Mouse (Mus musculus) layer of hippocampus, adult 2 months (tissue): ENCODE results near the gene Rgs12. TPM values are rescaled to one million over a fixed set of nuclear protein-coding genes. Genes with fewer than 3 reads are reported as not detected.
A peak's percentile ranks its signal among the peaks of the same experiment; 100 is the strongest.

Experiments
- DNase-seq, 2 experiments: peaks; one replicate each; pipeline ENCODE4 v3.0.0; 2022; ENCODE audit warnings: low spot score in 2 of 2
- H3K27ac ChIP-seq: fragments of 200-600 bp; 2 replicates; pipeline ENCODE4 v1.8.1; 2022
- H3K4me3 ChIP-seq: fragments of 200-600 bp; 2 replicates; pipeline ENCODE4 v1.8.1; 2022; ENCODE audit warnings: mild to moderate bottlenecking
- CTCF ChIP-seq: fragments of 200-600 bp; conservative IDR thresholded peaks from 2 replicates; pipeline ENCODE4 v1.8.1; 2022; ENCODE audit warnings: antibody characterized with exemption, mild to moderate bottlenecking, moderate library complexity
- total RNA-seq, 2 experiments: library from RNA; stranded (reverse); gene quantifications; 2 replicates each; pipeline ENCODE4 v1.2.3; 2021

Gene Rgs12
- total RNA-seq, 2 experiments from 2014 or later: 43.2 to 52.5 TPM

DNA sequence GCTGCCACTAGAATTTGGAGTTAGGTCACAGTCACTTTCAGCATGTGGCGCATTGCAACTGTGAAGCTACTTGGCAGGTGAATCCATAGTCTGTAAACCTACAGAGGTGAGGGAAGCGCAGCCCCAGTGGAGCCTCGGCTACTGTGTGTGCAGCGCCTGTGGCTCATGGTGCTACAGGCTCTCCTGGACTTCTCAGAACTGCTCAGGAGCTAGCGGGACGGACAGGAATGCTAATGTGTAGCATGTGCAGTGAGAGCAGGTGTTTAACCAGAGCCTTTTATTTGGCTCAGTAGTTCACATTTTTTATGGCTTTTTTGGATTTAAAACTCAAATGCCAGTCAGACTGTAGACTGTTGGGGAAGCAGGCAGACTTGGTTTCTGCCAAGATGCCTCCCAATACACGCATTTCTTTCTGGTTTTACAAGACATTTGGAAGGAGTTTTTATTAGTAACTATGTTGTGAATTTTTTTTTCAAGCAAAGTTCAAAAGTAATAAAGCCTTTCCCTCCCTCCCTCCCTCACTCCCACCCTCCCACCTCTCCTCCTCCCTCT, 54.4 kb downstream of the Rgs12 start:
- Histone ChIP-seq H3K27ac (peak overlapping the region; percentile 19; the same call in 1 of the 2 replicates), H3K4me3 (no peak overlapping the region)
- DNase-seq: no peak
- TF ChIP-seq CTCF: no peak

DNA sequence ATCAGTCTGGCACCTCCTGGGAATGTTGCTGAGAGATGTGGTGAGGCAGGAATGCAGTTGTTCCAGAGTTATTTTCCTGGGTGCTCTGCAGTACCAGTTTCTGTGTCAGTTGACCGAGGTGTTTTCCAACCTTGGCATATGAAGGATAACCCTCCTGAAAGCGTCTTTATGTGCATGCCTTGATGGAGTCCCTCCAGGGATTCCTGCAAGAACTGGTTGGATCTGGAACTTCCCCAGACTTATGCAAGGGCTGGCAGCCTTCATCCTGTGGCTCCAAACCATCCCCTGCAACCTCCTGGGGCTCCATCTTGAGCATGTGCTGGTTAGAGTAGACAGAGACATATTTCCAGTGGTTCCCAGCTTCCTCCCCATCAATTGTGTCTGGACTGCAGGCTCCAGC, 55.5 kb downstream of the Rgs12 start:
- Histone ChIP-seq H3K4me3 (no peak overlapping the region), H3K27ac (no peak overlapping the region)
- no peak for TF ChIP-seq CTCF
- DNase-seq: no peak

DNA sequence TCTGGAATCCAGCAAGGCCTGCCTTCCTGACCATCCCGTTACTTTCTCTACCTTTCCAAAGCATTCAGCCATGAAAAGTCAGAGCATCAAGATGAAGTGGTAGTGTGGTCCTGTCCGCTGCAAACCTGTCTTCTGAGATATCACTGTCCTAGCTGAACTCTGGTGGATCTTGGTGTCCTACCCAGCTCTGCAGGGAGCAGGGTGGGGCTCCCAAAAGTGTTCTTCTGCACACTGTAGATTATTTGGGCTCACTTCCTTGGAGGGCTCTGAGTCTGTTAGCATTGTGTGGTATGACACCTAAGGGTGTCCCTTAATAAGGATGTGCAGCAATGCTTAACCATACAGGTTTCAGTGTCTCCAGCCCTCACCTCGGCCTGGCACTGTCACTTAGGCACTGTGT, 56.4 kb downstream of the Rgs12 start:
- H3K4me3 ChIP-seq: no peak overlapping the region
- TF ChIP-seq CTCF: no peak
- DNase-seq: no peak
- H3K27ac ChIP-seq: no peak overlapping the region

DNA sequence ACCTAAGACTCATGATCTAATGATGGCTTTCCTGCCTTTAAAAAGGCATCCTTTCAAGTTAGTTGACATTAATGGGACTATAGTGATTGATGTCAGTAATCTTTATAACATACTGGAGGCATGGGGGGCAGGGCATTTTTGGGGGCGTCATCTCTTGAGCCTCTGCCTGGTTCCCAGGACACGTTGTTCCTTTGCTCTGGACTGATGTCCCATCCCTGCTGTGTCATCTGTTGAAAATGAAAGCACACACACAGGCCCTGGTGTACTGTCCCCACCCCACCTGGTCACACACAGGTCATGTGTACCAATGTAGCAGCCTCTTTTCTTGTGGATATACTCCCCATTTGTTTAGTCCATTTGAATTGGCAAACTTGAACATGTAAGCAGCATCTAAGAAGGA, 57.4 kb downstream of the Rgs12 start:
- H3K27ac ChIP-seq: no peak overlapping the region
- H3K4me3 ChIP-seq: no peak overlapping the region
- TF ChIP-seq CTCF: no peak
- DNase-seq: no peak

DNA sequence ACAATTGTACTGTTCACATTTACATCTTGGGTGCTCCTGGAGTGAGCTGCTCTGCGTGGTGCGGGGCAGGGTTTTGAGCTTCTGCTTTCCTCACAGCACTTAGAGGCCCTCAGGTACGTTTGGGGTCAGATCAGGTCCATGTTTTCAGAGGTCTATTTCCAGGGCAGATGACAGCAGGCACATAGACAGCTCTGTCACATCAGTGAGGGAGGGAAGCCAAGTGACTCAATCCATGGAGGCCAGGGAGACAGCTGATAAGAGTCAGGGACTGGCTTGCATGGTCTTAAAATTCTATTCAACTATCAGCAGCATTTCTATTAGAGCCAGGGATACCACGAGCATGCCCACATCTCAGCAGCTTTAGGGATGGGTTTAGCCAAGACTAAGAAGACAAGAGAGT, 59.9 kb downstream of the Rgs12 start:
- TF ChIP-seq CTCF: no peak
- Histone ChIP-seq H3K27ac (no peak overlapping the region), H3K4me3 (no peak overlapping the region)
- no peak for DNase-seq

DNA sequence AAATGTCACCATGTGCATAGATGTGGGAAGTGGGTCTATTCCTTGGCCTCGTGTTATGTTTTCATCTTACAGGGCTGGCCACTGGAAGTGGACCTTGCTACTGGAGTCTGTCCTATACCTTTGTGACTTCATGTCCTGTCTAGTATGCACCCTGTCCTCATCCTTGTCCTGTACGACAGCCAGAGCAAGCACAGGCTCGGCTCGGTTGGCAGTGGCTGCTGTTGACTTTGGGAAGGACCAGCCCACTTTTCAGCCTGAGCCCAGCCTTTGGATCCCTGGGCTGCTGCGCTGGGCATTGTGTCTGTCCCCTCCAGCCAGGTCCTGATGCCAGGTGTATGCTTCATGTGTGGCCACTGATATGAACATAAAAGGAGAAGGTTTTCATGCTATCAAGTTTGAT, 61.4 kb downstream of the Rgs12 start:
- Histone ChIP-seq H3K4me3 (no peak overlapping the region), H3K27ac (no peak overlapping the region)
- TF ChIP-seq CTCF: no peak
- DNase-seq: no peak

DNA sequence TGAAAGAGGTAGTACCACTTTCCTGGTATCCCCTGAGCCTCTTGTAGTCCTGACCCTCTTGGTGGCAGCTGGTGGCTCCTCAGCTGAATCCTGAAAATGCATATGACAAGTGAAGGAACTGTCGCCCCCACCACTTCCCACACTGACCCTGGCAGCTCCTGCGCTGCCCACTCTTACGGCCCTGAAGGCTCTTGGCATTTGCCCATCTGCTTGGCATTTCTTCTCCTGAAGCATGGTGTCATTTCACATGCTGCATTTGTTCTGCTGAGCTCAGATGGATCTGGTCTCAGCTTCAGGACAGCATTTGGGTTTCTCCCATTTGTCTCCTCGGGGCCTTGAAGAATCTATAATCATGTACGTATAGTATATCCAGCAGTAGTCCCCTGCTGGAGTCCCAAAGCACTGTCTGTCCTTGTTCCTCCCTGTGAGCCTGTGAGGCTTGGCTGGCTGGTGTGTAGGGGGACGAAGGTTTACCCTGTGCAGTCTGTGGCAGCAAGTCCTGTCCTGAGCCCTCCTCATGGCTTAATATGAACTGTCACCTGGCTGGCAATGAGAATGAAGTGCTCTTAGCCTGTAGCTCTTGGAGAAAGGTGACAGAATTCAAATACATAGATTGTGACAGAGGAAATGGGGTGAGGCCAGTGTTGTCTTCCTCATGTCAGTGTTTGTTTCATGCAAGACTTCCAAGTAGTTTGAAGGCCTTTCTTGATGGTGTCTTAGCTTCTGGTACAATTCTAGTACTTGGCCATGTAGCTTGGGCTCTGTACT, 62.1 kb downstream of the Rgs12 start:
- no peak for DNase-seq
- no peak overlapping the region for H3K4me3 ChIP-seq
- no peak for TF ChIP-seq CTCF
- no peak overlapping the region for H3K27ac ChIP-seq

DNA sequence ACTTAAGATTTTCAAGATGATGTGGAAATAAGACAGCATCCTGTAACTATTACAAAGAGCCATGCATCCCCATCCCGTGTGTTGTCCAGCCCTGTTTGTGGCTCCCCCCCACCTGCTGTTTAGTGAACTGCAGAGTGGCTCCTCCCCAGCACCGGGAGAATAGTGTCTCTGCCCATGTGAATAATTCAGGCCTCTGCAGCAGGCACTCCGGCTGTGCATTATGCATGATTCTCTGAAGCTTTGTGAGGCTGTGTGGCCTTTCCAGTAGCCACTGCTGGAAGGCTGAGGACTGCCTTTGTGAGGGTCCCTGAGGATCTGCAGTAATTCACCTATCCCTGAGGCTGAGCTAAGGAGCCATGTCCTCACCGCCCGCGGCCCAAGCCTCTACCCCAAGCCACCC, 64.8 kb downstream of the Rgs12 start:
- DNase-seq: no peak
- H3K27ac ChIP-seq: no peak overlapping the region
- no peak overlapping the region for H3K4me3 ChIP-seq
- no peak for TF ChIP-seq CTCF

DNA sequence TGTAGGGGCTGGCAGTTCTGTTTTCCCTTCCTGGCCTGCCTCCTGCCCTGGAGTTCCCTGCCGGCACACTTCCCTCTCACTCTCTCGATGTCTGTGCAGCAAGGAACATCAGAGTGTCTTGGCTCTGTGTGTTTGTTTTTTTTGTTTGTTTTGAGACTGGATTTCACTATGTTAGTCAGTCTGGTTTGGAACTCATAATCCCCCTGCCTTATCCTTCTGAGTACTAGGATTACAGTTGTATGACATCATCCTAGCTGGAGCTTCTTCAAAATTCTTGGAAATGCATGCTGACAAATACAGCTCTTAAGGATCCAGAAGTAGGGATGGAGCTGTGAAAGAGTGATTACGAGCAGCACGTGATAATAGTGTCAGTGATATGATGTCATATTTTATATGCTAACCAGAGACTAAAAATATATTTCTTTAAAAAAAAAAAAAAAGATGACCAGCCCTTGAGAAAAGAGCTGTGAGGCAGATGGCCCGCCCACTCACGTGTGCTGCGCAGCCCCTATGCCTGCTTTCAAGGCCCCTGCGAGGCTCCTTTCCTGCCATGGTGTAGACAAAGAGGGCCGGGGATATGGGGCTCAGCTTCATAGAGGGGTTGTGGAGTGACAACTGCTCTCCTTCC, 70.5 kb downstream of the Rgs12 start:
- no peak overlapping the region for H3K4me3 ChIP-seq
- TF ChIP-seq CTCF: no peak
- no peak for DNase-seq
- H3K27ac ChIP-seq: peak overlapping the region; percentile 70

DNA sequence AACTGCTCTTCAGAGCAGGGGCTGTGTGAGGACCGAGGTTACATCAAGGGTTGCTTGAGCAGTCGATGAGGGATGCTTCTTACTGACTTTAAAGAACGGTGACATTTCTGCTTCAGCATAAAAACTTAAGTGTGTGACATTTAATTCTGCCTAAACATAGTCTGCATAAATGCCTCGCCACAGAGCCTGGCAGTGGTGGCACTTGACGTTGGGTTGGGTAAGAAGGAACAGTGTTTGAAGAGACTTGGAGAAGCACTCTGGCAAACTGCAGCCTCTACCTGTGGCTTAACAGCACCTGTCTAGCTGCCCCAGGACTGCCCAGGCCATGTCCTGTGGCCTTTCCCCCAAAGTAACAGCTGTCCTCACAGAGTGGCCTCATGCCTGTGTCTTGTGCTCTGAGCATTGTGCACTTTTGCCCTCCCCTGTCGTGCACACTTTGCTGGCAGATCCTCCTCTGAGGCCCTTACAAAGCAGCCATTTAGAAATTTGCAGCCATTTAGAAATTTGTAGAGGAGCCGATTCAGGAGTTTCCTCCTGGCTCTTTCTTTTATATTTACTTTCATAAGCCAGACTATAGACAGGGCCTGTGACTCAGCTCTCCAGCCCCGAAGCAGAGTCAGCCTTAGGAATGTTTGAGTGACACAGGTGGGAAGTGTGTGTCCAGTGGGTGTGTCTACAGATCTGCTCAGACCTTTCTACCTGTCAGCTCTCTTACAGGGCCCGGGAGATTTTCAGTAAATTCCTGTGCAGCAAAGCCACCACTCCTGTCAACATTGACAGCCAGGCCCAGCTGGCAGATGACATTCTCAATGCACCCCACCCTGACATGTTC, 71.4 kb downstream of the Rgs12 start:
- peak overlapping the region; percentile 70 for H3K27ac ChIP-seq
- no peak for TF ChIP-seq CTCF
- H3K4me3 ChIP-seq: no peak overlapping the region
- no peak for DNase-seq

DNA sequence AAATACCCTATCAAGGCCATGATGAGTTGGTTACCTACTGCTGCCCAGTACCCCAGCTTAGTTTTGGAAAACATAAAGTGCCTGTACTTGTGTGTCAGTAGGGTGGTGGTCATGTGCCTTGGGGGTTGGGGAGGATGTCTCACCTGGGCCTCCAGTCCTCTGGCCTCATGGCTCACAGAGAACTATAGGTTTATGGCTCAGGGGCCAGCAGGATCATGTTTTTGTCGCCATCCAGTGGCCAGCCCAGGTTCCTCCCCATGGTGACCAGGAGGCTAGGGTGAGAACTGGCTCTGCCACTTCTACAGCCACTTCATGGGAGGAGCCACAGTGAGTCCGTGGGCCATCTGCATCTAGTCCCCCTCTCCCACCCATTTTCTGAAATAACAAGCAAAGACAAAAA, 75.7 kb downstream of the Rgs12 start:
- peak; percentile 82 for TF ChIP-seq CTCF
- H3K4me3 ChIP-seq: no peak overlapping the region
- peak overlapping the region; percentile 65; the same call in 1 of the 2 replicates for H3K27ac ChIP-seq
- peak in 1 of 2 experiments; percentile 59 for DNase-seq

DNA sequence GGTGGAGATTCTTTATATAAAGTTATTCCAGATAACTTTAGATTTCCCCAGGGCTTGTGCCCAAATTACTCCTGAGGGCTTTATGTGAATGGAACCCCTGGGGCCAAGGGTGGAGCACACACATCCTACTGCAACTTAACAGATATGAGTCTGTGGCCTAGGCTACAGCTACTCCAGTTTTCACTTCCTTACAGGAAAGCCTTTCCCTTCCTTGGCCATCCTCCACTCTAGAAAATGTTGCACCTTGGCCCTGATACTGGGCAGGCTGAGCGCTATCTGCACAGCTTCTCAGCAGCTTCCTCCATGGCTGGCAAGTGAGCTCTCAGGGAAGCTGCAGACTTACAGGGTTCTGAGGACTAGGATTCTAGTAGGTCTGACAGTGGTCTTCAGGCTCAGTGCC, 80.1 kb downstream of the Rgs12 start:
- no peak overlapping the region for H3K4me3 ChIP-seq
- H3K27ac ChIP-seq: peak overlapping the region; percentile 1; the same call in 1 of the 2 replicates
- no peak for DNase-seq
- no peak for TF ChIP-seq CTCF

DNA sequence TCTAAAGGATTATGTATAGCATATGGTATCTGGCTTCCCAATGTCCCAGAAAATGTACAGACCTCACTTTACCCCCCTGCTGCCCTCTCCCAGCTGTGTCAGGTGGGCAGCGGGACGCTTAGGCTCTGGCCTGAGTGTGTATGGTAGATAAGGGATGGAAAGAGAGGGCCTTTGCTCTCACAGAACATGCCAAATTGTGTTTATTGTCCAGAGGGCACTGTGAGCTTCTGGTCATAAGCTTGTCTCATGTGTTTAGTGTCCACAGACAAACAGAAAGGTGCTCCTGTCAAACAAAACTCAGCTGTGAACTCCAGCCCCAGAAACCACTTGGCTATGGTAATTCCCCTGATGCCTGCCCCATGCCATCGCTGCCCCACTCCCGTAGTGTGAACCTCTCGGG, 80.5 kb downstream of the Rgs12 start:
- Histone ChIP-seq H3K27ac (no peak overlapping the region), H3K4me3 (no peak overlapping the region)
- TF ChIP-seq CTCF: no peak
- no peak for DNase-seq
